Mouse (Mus musculus): ENCODE data around the gene H2-Ab1. TPM values are rescaled to one million over a fixed set of nuclear protein-coding genes. Genes with fewer than 3 reads are reported as not detected.
"Not testable (repeated sequence)": the region's sequence is repeated elsewhere in the genome, so short reads cannot be mapped to it uniquely, and the experiment has no call there.

Gene H2-Ab1
- polyA plus RNA-seq, 1 experiment from 2014 or later, result 1.1 TPM

- no peaks in the 10 kb centered on the region for H3K9me3 ChIP-seq (replicated peaks; ENCODE audit: control insufficient read depth, low read length, poor library complexity, severe bottlenecking)
- H3K9ac ChIP-seq (ENCODE audit: low read depth, low read length), result no peak overlapping the region
- H3K27me3 ChIP-seq (ENCODE audit: control insufficient read depth, insufficient read depth, low read depth, low read length), result no peaks in the 10 kb centered on the region
- no peak overlapping the region for H3K4me2 ChIP-seq (ENCODE audit: low read length)
- H3K27ac ChIP-seq (ENCODE audit: low read length), result no peak overlapping the region
- H3K4me3 ChIP-seq (ENCODE audit: low read depth, low read length), result no peak overlapping the region
- peak; percentile 23; the same call in 1 of the 2 replicates for ATAC-seq
- 0 out of 2 replicates have a peak, but pooled peaks cover 3% of the 10 kb centered on the region for H3K4me1 ChIP-seq (ENCODE audit: control insufficient read depth, insufficient read depth, low read length)
- H3K36me3 ChIP-seq (ENCODE audit: control insufficient read depth, insufficient read depth, low read length), result no peaks in the 10 kb centered on the region
- WGBS, result 32% methylated on average over 4 of the region's 4 CpGs
Observed at GRCm38 (mm10) chr17:34304751-34305150, 47.3 kb downstream of the H2-Ab1 start.

DNA sequence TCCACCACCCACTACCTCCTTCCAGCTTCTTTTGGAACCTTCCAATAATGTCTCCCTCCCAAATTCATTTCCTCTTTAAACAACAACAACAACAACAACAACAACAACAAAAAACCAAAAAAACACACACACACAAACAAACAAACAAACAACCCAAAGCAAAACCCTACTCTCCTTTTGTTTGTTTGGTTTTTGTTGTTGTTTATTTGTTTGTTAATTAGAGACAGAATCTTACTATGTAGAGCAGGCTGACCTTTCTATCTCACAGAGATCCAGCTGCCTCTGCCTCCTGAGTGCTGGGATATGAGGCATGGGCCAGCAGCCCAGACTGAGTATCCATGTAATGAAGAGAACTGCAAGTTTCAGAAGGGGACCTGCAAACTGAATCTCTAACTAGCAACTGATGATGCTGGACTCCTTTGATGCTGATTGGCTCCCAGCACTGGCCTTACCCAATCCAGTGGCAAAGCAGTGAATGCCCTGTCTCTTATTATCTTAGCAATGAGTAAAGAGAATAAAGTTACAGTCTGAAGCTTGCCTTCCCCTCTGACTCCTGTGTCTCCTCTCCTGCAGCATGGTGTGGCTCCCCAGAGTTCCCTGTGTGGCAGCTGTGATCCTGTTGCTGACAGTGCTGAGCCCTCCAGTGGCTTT, 48.0 kb downstream of the H2-Ab1 start, which contains the start of gene H2-Eb1:
H2-Eb1 (plus strand) TSS at position 488 of the 651 bp plus-strand sequence.
- no peaks in the 10 kb centered on the region for H3K36me3 ChIP-seq (ENCODE audit: control insufficient read depth, insufficient read depth, low read length)
- ATAC-seq, result peak; percentile 81
- no peaks in the 10 kb centered on the region for H3K9me3 ChIP-seq (replicated peaks; ENCODE audit: control insufficient read depth, low read length, poor library complexity, severe bottlenecking)
- H3K4me2 ChIP-seq (ENCODE audit: low read length), result no peak within 1 kb of the TSS
- H3K27ac ChIP-seq (ENCODE audit: low read length), result no peak within 1 kb of the TSS
- no peak within 1 kb of the TSS for H3K9ac ChIP-seq (ENCODE audit: low read depth, low read length)
- H3K4me1 ChIP-seq (ENCODE audit: control insufficient read depth, insufficient read depth, low read length), result 0 out of 2 replicates have a peak, but pooled peaks cover 3% of the 10 kb centered on the region
- no peaks in the 10 kb centered on the region for H3K27me3 ChIP-seq (ENCODE audit: control insufficient read depth, insufficient read depth, low read depth, low read length)
- H3K4me3 ChIP-seq (ENCODE audit: low read depth, low read length), result no peak within 1 kb of the TSS

GRCm38 (mm10) chr17:34306407-34306806, 48.9 kb downstream of the H2-Ab1 start:
- no peak for ATAC-seq
- H3K36me3 ChIP-seq (ENCODE audit: control insufficient read depth, insufficient read depth, low read length), result no peaks in the 10 kb centered on the region
- no peak overlapping the region for H3K4me2 ChIP-seq (ENCODE audit: low read length)
- H3K4me1 ChIP-seq (ENCODE audit: control insufficient read depth, insufficient read depth, low read length), result 0 out of 2 replicates have a peak, but pooled peaks cover 3% of the 10 kb centered on the region
- H3K9me3 ChIP-seq (replicated peaks; ENCODE audit: control insufficient read depth, low read length, poor library complexity, severe bottlenecking), result no peaks in the 10 kb centered on the region
- H3K9ac ChIP-seq (ENCODE audit: low read depth, low read length), result no peak overlapping the region
- no peak overlapping the region for H3K4me3 ChIP-seq (ENCODE audit: low read depth, low read length)
- no peak overlapping the region for H3K27ac ChIP-seq (ENCODE audit: low read length)
- H3K27me3 ChIP-seq (ENCODE audit: control insufficient read depth, insufficient read depth, low read depth, low read length), result no peaks in the 10 kb centered on the region
- 93% methylated on average over 2 of the region's 2 CpGs for WGBS

DNA sequence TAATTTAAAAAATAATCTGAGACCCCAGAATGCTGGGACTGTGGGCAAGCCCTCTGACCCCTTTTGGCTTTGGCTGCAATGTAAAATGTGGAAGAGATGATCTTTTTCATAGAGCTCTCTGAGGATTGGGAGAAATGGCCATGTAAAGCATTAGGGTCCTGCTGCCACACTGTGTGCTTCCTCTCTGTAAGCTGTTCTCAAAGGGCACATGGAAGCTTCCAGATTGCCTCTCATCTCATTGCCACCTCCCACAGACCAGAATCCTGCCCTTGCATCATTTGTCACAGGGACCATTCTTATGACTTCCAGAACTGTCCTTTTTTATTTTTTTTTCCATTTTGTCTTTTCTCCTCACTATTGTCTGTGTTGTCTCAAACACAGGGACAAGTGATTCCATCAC, 49.7 kb downstream of the H2-Ab1 start:
- no peak overlapping the region for H3K4me2 ChIP-seq (ENCODE audit: low read length)
- H3K9ac ChIP-seq (ENCODE audit: low read depth, low read length), result no peak overlapping the region
- H3K27me3 ChIP-seq (ENCODE audit: control insufficient read depth, insufficient read depth, low read depth, low read length), result no peaks in the 10 kb centered on the region
- no peak for ATAC-seq
- H3K4me1 ChIP-seq (ENCODE audit: control insufficient read depth, insufficient read depth, low read length), result 0 out of 2 replicates have a peak, but pooled peaks cover 3% of the 10 kb centered on the region
- no peaks in the 10 kb centered on the region for H3K9me3 ChIP-seq (replicated peaks; ENCODE audit: control insufficient read depth, low read length, poor library complexity, severe bottlenecking)
- H3K4me3 ChIP-seq (ENCODE audit: low read depth, low read length), result no peak overlapping the region
- H3K36me3 ChIP-seq (ENCODE audit: control insufficient read depth, insufficient read depth, low read length), result no peaks in the 10 kb centered on the region
- H3K27ac ChIP-seq (ENCODE audit: low read length), result no peak overlapping the region

GRCm38 (mm10) chr17:34308161-34308560, 50.7 kb downstream of the H2-Ab1 start:
- Histone ChIP-seq H3K4me1 (ENCODE audit: control insufficient read depth, insufficient read depth, low read length) (0 out of 2 replicates have a peak, but pooled peaks cover 3% of the 10 kb centered on the region), H3K27me3 (ENCODE audit: control insufficient read depth, insufficient read depth, low read depth, low read length) (no peaks in the 10 kb centered on the region), H3K9ac (ENCODE audit: low read depth, low read length) (no peak overlapping the region), H3K36me3 (ENCODE audit: control insufficient read depth, insufficient read depth, low read length) (no peaks in the 10 kb centered on the region), H3K9me3 (replicated peaks; ENCODE audit: control insufficient read depth, low read length, poor library complexity, severe bottlenecking) (no peaks in the 10 kb centered on the region), H3K27ac (ENCODE audit: low read length) (no peak overlapping the region), H3K4me3 (ENCODE audit: low read depth, low read length) (no peak overlapping the region), H3K4me2 (ENCODE audit: low read length) (no peak overlapping the region)
- ATAC-seq, result no peak
- WGBS, result 86% methylated on average over 4 of the region's 4 CpGs

DNA sequence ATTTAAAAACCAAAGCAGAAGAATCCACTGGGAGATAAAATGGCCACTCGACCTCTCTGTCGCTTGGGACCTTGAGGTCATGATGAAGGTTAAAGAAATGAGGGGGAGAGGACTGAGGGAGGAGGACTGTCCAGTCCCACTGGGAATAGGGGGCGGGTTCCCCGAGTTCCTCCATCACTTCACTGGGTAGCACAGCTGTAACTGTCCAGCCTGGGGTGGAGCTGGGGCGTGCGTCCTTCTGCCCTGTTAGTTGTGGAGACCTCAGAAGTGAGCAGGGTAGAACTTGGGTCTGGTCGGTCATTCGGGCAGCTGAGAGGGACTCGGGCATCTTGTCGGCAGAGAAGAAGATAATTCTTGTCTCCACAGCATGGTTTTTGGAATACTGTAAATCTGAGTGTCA, 51.7 kb downstream of the H2-Ab1 start:
- Histone ChIP-seq H3K4me1 (ENCODE audit: control insufficient read depth, insufficient read depth, low read length) (0 out of 2 replicates have a peak, but pooled peaks cover 3% of the 10 kb centered on the region), H3K27ac (ENCODE audit: low read length) (peak overlapping the region; percentile 81), H3K4me3 (ENCODE audit: low read depth, low read length) (peak overlapping the region; percentile 66), H3K9me3 (replicated peaks; ENCODE audit: control insufficient read depth, low read length, poor library complexity, severe bottlenecking) (no peaks in the 10 kb centered on the region), H3K4me2 (ENCODE audit: low read length) (peak overlapping the region; percentile 77), H3K36me3 (ENCODE audit: control insufficient read depth, insufficient read depth, low read length) (no peaks in the 10 kb centered on the region), H3K9ac (ENCODE audit: low read depth, low read length) (peak overlapping the region; percentile 81), H3K27me3 (ENCODE audit: control insufficient read depth, insufficient read depth, low read depth, low read length) (no peaks in the 10 kb centered on the region)
- 26% methylated on average over 10 of the region's 10 CpGs for WGBS
- ATAC-seq, result peak; percentile 64

DNA sequence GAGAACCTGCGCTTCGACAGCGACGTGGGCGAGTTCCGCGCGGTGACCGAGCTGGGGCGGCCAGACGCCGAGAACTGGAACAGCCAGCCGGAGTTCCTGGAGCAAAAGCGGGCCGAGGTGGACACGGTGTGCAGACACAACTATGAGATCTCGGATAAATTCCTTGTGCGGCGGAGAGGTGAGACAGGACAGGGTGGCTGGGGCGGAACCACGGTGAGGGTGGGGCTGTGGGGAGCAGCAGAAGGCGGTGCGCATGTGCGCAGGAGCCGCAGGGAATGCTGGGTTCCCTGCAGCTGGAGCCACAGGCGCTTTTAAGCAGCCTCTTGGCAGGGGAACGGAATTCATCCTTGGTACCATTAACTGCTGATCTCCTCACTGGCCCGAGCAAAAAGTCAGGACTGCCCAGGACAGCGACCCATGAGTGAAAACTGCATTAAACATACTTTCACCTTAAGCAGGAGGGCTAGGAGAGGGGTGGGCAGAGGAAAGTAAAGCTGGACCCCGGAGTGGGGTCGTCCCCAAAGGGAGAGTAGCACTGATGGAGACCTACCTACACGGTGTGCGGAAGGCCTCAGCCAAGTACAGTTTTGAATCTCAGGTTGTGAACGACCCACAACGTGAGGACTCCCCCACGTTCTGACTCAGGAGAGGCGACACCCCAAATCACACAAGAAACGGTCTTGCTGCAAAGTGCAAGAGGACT, 52.3 kb downstream of the H2-Ab1 start:
- Histone ChIP-seq H3K4me2 (ENCODE audit: low read length) (peak overlapping the region; percentile 77), H3K36me3 (ENCODE audit: control insufficient read depth, insufficient read depth, low read length) (no peaks in the 10 kb centered on the region), H3K27me3 (ENCODE audit: control insufficient read depth, insufficient read depth, low read depth, low read length) (no peaks in the 10 kb centered on the region), H3K4me3 (ENCODE audit: low read depth, low read length) (peak overlapping the region; percentile 66), H3K9ac (ENCODE audit: low read depth, low read length) (peak overlapping the region; percentile 81), H3K27ac (ENCODE audit: low read length) (peak overlapping the region; percentile 81), H3K9me3 (replicated peaks; ENCODE audit: control insufficient read depth, low read length, poor library complexity, severe bottlenecking) (no peaks in the 10 kb centered on the region), H3K4me1 (ENCODE audit: control insufficient read depth, insufficient read depth, low read length) (0 out of 2 replicates have a peak, but pooled peaks cover 3% of the 10 kb centered on the region)
- ATAC-seq, result peak; percentile 90
- 21% methylated on average over 38 of the region's 38 CpGs for WGBS

DNA sequence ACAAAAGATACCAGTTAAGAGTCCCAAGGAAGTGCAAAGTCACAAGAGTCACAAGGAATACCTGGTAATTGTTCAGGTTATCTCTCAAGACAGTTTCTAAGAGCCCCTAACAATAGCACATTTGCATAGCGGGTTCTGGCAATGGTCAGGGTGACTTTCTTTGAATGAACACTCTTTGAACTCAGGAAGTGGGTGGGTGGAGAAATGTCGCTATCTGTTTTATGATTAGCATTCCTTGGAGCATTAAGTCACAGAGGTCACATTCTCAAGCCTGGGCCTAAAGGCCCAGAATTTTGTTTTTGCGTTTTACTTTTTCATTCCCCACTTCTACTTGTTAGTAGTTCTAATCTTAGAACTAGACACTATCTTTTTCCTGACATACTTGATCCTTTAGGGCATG, 53.0 kb downstream of the H2-Ab1 start:
- not testable (repeated sequence) for H3K27ac ChIP-seq (ENCODE audit: low read length); H3K4me2 ChIP-seq (ENCODE audit: low read length); H3K9ac ChIP-seq (ENCODE audit: low read depth, low read length); H3K4me3 ChIP-seq (ENCODE audit: low read depth, low read length); H3K36me3 ChIP-seq (ENCODE audit: control insufficient read depth, insufficient read depth, low read length); H3K9me3 ChIP-seq (replicated peaks; ENCODE audit: control insufficient read depth, low read length, poor library complexity, severe bottlenecking); H3K27me3 ChIP-seq (ENCODE audit: control insufficient read depth, insufficient read depth, low read depth, low read length); H3K4me1 ChIP-seq (ENCODE audit: control insufficient read depth, insufficient read depth, low read length); ATAC-seq
- WGBS, result 91% methylated on average over 3 of the region's 3 CpGs

DNA sequence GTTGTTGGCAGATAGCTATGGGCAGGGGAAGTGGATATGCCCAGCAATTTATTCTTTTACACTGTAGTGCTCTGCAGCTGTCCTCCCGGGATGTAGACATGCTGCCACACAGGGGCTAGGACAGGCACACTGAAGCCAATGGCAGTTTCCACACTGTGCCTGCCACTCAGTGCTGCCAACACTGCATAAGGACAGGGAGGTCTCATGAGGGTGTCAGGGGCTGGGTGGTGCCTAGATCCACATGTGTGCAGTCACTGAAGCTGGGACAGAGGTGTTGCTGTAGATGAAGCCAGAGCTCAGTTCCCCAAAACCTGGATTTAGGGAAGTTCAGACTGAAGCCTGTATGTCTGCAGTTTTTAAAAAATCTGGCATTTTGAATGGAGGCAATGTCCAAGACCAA, 54.7 kb downstream of the H2-Ab1 start:
- no peaks in the 10 kb centered on the region for H3K9me3 ChIP-seq (replicated peaks; ENCODE audit: control insufficient read depth, low read length, poor library complexity, severe bottlenecking)
- whole genome bisulfite sequencing, result 77% methylated on average over 1 of the region's 1 CpGs
- ATAC-seq, result no peak

More for the DNA sequence above, 54.7 kb downstream of the H2-Ab1 start:
- Histone ChIP-seq H3K27me3 (ENCODE audit: control insufficient read depth, insufficient read depth, low read depth, low read length) (no peaks in the 10 kb centered on the region), H3K27ac (ENCODE audit: low read length) (no peak overlapping the region), H3K4me3 (ENCODE audit: low read depth, low read length) (no peak overlapping the region), H3K4me2 (ENCODE audit: low read length) (no peak overlapping the region), H3K4me1 (ENCODE audit: control insufficient read depth, insufficient read depth, low read length) (0 out of 2 replicates have a peak, but pooled peaks cover 3% of the 10 kb centered on the region), H3K9ac (ENCODE audit: low read depth, low read length) (no peak overlapping the region), H3K36me3 (ENCODE audit: control insufficient read depth, insufficient read depth, low read length) (no peaks in the 10 kb centered on the region)

All from midbrain, embryonic 16.5 days (tissue).